Mouse (Mus musculus) limb, embryonic 12.5 days (tissue): ENCODE measurements around the gene Ccr3. TPM values are rescaled to one million over a fixed set of nuclear protein-coding genes. Genes with fewer than 3 reads are reported as not detected.
"Not testable (repeated sequence)": the region's sequence is repeated elsewhere in the genome, so short reads cannot be mapped to it uniquely, and the experiment has no call there.

Source experiments
- ATAC-seq: fragments of 200-750 bp; cut with Nextera tagmentation; 2 replicates; pipeline ENCODE4 v1.8.0; 2017; ENCODE audit warnings: low read depth, moderate TSS enrichment; ENCODE audit not compliant: insufficient number of reproducible peaks, insufficient read depth, low FRiP score, low TSS enrichment
- H3K27ac ChIP-seq: fragments of 300-500 bp; sonication (generic); 2 replicates; pipeline ENCODE4 v1.5.1; 2016; ENCODE audit warnings: mild to moderate bottlenecking, moderate library complexity
- H3K27me3 ChIP-seq: fragments of 300-500 bp; sonication (generic); 2 replicates; pipeline ENCODE4 v1.6.1; 2016; ENCODE audit warnings: mild to moderate bottlenecking, moderate library complexity
- H3K36me3 ChIP-seq: fragments of 300-500 bp; sonication (generic); 2 replicates; pipeline ENCODE4 v1.6.1; 2016; ENCODE audit warnings: mild to moderate bottlenecking, moderate library complexity
- H3K4me1 ChIP-seq: fragments of 300-500 bp; sonication (generic); replicated peaks from 2 replicates; pipeline ENCODE4 v1.6.1; 2016
- H3K4me2 ChIP-seq: fragments of 300-500 bp; sonication (generic); 2 replicates; pipeline ENCODE4 v1.6.1; 2016; ENCODE audit warnings: mild to moderate bottlenecking, moderate library complexity
- H3K4me3 ChIP-seq: fragments of 300-500 bp; sonication (generic); replicated peaks from 2 replicates; pipeline ENCODE4 v1.5.1; 2016; ENCODE audit warnings: mild to moderate bottlenecking
- H3K9ac ChIP-seq: fragments of 300-500 bp; sonication (generic); replicated peaks from 2 replicates; pipeline ENCODE4 v1.6.1; 2016; ENCODE audit warnings: mild to moderate bottlenecking, moderate library complexity
- H3K9me3 ChIP-seq: fragments of 300-500 bp; sonication (generic); 2 replicates; pipeline ENCODE4 v1.6.1; 2016; ENCODE audit warnings: mild to moderate bottlenecking, moderate library complexity
- WGBS: fragments of 180-500 bp; shearing (Covaris S2); methylation state at CpG from one replicate; pipeline ENCODE4 v1.1.7; 2016; 5-methylcytosine and 5-hydroxymethylcytosine counted together
- polyA plus RNA-seq: library from polyadenylated mRNA; unstranded; fragments of >200 nt; fragmentation: Nextera tagmentation; extraction: Ambion mirVana; gene quantifications from 2 replicates; pipeline ENCODE4 v1.2.1, GENCODE M21; 2016

Ccr3 gene
- not detected in 2 replicates for polyA plus RNA-seq

DNA sequence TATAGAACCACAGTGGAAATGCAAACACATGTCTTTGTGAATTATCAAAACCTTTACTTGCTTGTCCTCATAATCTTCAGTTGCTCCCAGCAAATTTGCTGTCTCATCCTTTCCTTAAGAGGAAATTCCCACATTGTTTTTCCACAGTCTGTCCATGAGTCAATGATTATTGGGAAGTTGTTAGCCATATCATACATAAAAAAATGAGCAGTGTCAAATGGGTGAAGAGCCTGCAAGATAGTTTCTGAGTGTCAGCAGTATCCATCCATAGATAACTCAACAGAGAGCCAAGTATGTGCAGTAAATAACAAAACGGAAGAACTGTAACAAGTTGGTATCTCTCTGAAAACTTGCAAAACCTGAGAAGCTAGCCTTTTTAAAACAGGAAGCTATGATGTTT, at the start of gene Ccr3:
TSS of gene Ccr3 (plus strand) at position 301 of the 400 bp plus-strand sequence.
- Histone ChIP-seq H3K36me3 (no peaks in the 10 kb centered on the region), H3K4me3 (no peak within 1 kb of the TSS), H3K27me3 (no peaks in the 10 kb centered on the region), H3K9me3 (no peaks in the 10 kb centered on the region), H3K9ac (no peak within 1 kb of the TSS), H3K27ac (no peak within 1 kb of the TSS), H3K4me2 (no peak within 1 kb of the TSS), H3K4me1 (no peaks in the 10 kb centered on the region)
- 84% methylated on average over 1 of the region's 1 CpGs for WGBS
- no peak for ATAC-seq

DNA sequence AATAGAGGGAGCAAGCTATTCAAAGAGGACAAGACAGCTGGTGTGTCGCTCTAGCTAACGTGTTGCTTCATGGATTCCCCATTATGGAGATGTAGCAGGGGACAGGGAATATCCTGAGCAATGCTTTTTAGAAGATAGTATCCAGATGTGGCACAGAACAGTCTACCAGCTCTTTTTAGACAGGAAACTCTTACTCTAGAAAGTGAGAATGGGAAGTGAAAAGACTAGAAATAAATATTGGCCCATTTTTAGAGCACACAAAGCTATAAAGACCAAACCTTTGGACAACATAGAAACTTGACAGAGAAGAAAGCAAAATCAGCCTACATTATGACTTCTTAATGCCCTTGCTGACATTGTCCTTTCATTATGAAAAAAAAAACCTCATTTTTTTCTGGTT, 46.1 kb upstream of the Ccr3 start:
- Histone ChIP-seq H3K27me3 (no peaks in the 10 kb centered on the region), H3K9me3 (no peaks in the 10 kb centered on the region), H3K27ac (no peak overlapping the region), H3K4me3 (no peak overlapping the region), H3K4me1 (no peaks in the 10 kb centered on the region), H3K36me3 (no peaks in the 10 kb centered on the region), H3K4me2 (no peak overlapping the region), H3K9ac (no peak overlapping the region)
- 72% methylated on average over 2 of the region's 2 CpGs for WGBS
- ATAC-seq = no peak

DNA sequence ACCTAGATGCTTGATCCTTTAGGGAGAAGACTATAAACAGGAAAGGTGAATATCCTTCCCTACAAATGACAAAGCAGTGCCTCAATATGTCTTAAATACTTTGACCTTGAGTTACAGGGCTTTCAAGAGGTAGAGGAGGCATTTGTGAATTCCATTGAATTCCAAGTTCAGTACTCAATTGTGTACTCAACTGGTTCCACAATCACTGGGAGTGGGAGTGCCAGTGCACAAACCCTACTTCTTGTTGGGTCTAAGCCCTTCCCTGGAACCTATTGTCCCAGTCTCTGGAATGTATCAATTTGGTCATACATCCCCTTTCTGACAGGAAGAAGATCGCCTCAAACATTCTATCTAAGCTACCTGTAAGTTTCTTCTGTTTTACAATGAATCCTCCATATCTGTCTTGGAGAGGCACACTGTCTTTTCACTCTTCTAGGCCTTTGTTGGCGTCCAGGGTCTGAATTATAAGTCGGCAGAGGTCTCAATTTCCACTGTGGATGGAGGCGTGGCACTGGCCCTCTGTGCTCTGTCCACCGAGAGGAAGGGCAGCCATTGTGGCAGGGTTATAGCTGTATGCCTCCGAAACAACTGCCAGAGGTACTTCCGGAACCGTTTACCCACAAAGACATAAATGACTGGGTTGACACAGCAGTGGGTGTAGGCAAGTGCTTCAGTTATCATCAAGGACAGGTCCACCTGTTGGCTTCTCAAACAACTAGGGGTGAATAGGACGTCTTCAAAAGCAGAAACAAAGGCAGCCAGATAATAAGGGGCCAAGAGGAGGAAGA, 44.7 kb upstream of the Ccr3 start:
- Histone ChIP-seq H3K4me1 (no peaks in the 10 kb centered on the region), H3K36me3 (no peaks in the 10 kb centered on the region), H3K4me2 (no peak overlapping the region), H3K27me3 (no peaks in the 10 kb centered on the region), H3K9ac (no peak overlapping the region), H3K27ac (no peak overlapping the region), H3K4me3 (no peak overlapping the region), H3K9me3 (no peaks in the 10 kb centered on the region)
- no peak for ATAC-seq
- WGBS = 84% methylated on average over 9 of the region's 9 CpGs

DNA sequence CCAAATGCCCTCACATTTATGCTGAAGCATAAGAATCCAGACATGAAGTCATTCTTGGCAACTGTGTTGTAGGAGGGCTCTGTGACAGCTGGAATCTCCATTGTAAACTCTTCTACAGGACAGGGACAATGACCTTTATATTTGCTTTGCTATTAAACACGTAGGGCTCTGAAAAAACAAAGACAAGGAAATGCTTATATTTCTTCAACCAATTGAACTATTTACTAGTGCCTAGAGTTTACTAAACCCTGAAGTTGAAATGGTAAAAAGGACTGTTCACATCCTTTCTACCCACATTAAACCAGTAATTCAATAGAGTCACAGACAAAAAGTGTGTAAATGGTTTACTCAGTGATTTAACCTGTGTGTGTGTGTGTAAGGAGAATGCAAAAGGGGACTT, 43.5 kb upstream of the Ccr3 start, which contains the start of gene Ccr1l1:
TSS of gene Ccr1l1 (minus strand) at position 101 of the 400 bp plus-strand sequence.
- no peak within 1 kb of the TSS for H3K27ac ChIP-seq
- H3K4me1 ChIP-seq = no peaks in the 10 kb centered on the region
- no peak for ATAC-seq
- WGBS = 83% methylated on average over 1 of the region's 1 CpGs
- H3K9me3 ChIP-seq = no peaks in the 10 kb centered on the region
- H3K4me2 ChIP-seq = no peak within 1 kb of the TSS
- H3K27me3 ChIP-seq = no peaks in the 10 kb centered on the region
- no peak within 1 kb of the TSS for H3K4me3 ChIP-seq
- H3K9ac ChIP-seq = no peak within 1 kb of the TSS
- no peaks in the 10 kb centered on the region for H3K36me3 ChIP-seq

DNA sequence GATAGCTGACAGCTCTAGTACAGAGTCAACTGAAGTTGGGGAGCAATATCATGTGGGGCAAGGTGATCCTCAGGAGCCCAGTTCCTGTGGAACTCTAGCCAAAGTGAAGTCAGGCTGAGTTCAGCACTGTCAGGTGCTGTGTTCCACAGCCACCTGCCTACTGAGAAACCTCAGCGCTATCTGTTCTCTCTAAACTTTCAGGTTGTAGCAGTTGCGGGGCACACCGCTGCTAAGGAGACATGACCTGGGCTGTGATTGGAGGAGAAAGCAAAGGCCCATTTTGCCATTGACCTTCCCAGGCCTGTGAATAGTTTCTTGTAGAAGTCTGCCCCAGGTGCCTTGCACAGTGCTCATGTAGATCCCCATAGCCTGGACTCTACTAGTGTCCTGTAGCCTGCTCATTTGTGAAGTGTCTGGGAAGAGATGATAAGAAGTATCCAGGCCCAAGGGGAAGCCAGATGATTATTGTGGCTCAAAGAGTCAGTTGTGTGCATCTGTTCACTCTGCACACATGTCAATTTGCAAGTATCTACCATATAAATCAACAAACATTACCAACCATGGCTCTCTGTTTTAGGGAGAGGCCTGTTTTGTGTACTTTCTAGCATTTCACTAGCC, 40.8 kb upstream of the Ccr3 start:
- H3K9me3 ChIP-seq, ATAC-seq, H3K27ac ChIP-seq, H3K4me2 ChIP-seq, H3K4me3 ChIP-seq, H3K27me3 ChIP-seq, H3K36me3 ChIP-seq, H3K9ac ChIP-seq, H3K4me1 ChIP-seq: not testable (repeated sequence)
- WGBS = no CpG with 5 or more reads among the region's 3 CpGs

DNA sequence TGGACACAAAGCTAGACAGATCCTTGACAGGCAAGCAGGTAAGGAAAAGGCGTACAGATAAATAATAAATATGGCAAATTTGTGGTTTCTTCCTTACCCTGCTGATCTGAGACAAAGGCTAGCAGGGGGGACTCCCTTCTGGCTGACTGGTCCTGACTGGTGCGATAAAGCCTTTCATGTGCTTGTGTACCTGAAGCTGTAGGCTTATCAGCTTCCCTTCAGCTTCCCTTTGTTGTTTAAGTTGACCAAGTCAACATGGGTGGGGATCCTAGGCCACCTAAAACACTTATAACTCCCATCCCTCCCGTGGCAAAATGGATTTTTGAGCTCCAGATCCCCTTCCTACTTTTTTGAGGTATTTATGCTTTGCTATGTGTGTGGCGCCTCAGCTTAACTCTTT, 39.9 kb upstream of the Ccr3 start:
- H3K27me3 ChIP-seq = no peaks in the 10 kb centered on the region
- H3K4me2 ChIP-seq = no peak overlapping the region
- H3K4me1 ChIP-seq = no peaks in the 10 kb centered on the region
- no peak overlapping the region for H3K4me3 ChIP-seq
- 77% methylated on average over 4 of the region's 4 CpGs for WGBS
- no peaks in the 10 kb centered on the region for H3K36me3 ChIP-seq
- H3K9ac ChIP-seq = no peak overlapping the region
- H3K9me3 ChIP-seq = no peaks in the 10 kb centered on the region
- no peak overlapping the region for H3K27ac ChIP-seq
- ATAC-seq = no peak

DNA sequence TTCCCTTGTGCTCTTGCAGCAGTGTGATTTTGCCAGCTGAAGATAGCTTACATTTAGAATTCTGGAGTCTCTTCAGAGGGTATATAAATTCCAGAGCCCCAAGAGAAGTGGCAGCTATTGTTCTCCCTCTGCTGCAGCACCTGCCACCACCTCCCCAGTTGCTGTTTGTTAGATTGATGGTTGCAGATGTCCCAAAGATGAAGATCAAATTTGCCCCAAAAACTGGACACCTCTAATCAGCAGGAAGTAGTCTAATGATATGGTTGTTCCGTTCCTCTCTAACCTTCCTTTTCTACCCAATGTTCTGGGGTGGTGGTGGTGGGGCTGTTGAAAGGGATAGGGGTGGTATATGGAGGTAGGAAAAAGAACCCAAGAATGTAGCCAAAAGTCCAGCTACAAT, 39.1 kb upstream of the Ccr3 start:
- H3K9ac ChIP-seq = no peak overlapping the region
- no peaks in the 10 kb centered on the region for H3K9me3 ChIP-seq
- H3K27me3 ChIP-seq = no peaks in the 10 kb centered on the region
- H3K4me3 ChIP-seq = no peak overlapping the region
- H3K36me3 ChIP-seq = no peaks in the 10 kb centered on the region
- H3K4me1 ChIP-seq = no peaks in the 10 kb centered on the region
- 78% methylated on average over 1 of the region's 1 CpGs for WGBS
- ATAC-seq = no peak
- no peak overlapping the region for H3K4me2 ChIP-seq
- no peak overlapping the region for H3K27ac ChIP-seq

DNA sequence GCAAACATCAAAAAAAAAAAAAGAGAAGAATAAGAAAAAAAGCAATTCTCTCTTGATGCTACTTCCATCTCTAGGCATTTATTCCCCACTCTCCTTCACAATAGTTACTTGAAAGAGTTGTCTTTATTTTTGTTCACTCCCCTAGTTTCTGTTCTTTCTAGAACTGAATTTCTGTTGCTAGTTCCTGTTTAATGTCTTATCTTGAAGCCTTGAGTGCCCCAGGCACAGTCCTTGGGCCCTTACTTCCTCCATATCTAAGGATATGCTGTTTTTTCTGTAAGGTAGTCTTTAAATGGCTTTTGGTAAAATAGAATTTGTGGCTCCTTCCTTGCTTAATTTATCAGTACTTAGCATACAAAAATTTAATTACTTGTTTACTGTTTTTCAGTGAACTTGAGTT, 36.8 kb upstream of the Ccr3 start:
- H3K9ac ChIP-seq = no peak overlapping the region
- H3K36me3 ChIP-seq = no peaks in the 10 kb centered on the region
- H3K4me2 ChIP-seq = no peak overlapping the region
- no peak overlapping the region for H3K4me3 ChIP-seq
- H3K4me1 ChIP-seq = no peaks in the 10 kb centered on the region
- H3K27me3 ChIP-seq = no peaks in the 10 kb centered on the region
- H3K27ac ChIP-seq = no peak overlapping the region
- H3K9me3 ChIP-seq = no peaks in the 10 kb centered on the region
- no peak for ATAC-seq

DNA sequence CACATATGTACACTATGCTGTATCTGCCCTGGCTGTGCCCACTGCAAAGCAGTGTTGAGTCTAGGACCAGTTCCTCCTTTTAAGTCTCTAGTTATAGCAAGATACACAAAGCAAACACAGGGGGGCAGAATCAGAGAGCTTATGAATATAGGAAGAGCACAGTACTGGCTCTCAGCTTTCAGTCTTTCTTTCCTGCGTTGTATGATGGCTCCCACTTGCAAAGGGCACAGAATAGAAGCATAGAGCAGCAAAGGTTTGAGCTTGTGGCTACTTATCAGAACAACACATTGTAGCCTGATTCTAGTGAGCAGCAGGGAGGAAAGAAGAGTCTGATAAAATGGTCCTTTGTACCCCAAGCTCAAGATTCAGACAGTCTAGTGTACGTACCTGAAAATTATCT, 35.6 kb upstream of the Ccr3 start:
- H3K36me3 ChIP-seq = no peaks in the 10 kb centered on the region
- no peak for ATAC-seq
- H3K4me2 ChIP-seq = no peak overlapping the region
- no peaks in the 10 kb centered on the region for H3K4me1 ChIP-seq
- no peak overlapping the region for H3K9ac ChIP-seq
- no peak overlapping the region for H3K27ac ChIP-seq
- no peaks in the 10 kb centered on the region for H3K27me3 ChIP-seq
- H3K4me3 ChIP-seq = no peak overlapping the region
- WGBS = 73% methylated on average over 2 of the region's 2 CpGs
- no peaks in the 10 kb centered on the region for H3K9me3 ChIP-seq

DNA sequence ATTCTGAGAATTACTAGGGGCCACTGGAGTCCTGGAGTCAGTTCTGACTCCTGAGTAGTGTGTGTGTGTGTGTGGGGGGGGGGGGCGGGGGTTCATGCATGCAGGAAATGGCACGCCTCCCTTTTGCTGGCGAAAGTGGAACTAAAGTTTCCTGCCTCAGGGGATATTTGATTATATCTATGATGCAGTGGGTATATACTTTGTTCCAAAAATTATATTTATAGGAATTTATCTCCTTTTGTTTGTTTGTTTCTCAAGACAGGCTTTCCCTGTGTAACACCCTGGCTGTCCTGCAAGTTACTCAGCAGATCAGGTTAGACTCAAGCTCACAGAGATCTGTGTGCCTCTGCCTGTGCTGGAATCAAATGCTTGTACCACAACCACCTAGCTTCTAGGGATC, 32.1 kb upstream of the Ccr3 start:
- no peak overlapping the region for H3K4me3 ChIP-seq
- H3K36me3 ChIP-seq = no peaks in the 10 kb centered on the region
- H3K4me2 ChIP-seq = no peak overlapping the region
- H3K27ac ChIP-seq = no peak overlapping the region
- 80% methylated on average over 2 of the region's 3 CpGs for WGBS
- no peak overlapping the region for H3K9ac ChIP-seq
- H3K9me3 ChIP-seq = no peaks in the 10 kb centered on the region
- ATAC-seq = no peak
- H3K4me1 ChIP-seq = no peaks in the 10 kb centered on the region
- H3K27me3 ChIP-seq = no peaks in the 10 kb centered on the region

DNA sequence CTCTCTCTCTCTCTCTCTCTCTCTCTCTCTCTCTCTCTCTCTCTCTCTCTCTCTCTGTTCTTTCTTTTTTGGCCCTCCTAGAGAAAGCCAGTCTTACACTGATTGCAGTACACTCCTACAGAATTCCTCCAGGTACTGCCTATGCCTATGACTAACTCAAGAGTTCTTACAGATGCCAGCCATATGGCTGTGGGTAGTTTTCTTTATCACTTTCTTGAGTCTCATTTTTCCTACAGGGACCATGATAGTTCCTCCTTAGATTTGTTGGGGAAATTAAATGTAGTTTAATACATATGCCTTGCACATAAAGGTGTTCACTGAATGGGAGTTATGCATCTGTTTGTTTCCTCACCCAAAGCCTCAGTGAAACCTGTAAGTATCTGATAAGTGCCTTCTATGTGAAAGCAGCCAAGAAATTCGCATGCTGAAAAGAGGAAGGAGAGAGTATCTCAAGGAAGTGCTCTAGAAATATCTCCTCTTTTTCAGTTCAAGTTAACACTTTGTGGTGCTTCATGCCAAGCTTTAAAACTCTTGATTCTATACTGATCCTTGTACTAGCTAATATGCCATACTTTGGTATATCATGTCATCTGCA, 30.4 kb upstream of the Ccr3 start:
- H3K27ac ChIP-seq = no peak overlapping the region
- WGBS = 67% methylated on average over 1 of the region's 1 CpGs
- no peaks in the 10 kb centered on the region for H3K27me3 ChIP-seq
- H3K4me3 ChIP-seq = no peak overlapping the region
- no peaks in the 10 kb centered on the region for H3K36me3 ChIP-seq
- no peaks in the 10 kb centered on the region for H3K9me3 ChIP-seq
- H3K4me1 ChIP-seq = no peaks in the 10 kb centered on the region
- no peak for ATAC-seq
- H3K9ac ChIP-seq = no peak overlapping the region
- no peak overlapping the region for H3K4me2 ChIP-seq
